Mouse (Mus musculus) layer of hippocampus, adult 9-10 months (tissue): ENCODE results near the gene Wnk1.

Experiments used
- DNase-seq: peaks from one replicate; pipeline ENCODE4 v3.0.0; 2022; ENCODE audit warnings: low spot score

The Wnk1 gene

DNA sequence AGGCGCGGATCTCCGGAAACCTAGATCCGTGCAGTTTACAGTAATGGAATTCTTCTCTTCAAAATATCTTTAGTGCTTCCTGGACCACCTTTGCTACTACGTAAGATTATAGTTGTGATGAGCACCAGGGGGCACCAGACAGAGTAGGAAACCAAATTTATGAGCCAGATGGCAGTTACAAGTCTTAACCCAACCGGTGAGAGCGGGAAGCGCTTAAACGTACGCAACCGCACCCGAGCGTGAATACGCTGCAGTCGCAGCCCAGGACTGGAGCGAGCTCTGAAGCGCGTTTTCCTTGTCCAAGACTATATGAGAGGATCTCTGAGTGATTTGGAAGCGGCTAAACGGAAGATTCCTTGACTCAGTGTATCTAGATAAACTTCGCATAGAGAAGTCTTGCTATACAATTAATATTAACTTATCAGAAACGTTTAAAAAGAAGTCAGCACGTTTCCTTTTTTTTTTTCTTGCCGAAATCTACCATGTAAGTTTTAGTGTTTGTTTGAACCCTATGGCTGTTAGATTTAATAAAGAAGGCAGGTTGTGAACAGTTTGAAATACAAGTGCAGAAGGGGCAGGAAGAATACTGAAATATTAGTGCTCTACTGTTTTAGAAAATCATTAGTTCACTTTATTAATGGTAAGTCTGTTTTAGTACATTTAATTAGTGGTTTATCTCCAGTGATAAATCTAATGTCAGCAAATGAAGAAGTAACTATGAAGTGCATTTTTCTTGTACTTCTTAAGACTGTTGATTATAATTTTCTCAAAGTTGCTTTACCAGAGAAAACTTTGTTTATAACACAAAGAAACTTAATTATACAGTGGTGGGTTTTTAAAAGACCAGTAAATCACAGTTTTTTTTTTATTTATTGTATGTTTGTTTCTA is 1.4 kb upstream of the Wnk1 start:
- peak; percentile 77 for DNase-seq

DNA sequence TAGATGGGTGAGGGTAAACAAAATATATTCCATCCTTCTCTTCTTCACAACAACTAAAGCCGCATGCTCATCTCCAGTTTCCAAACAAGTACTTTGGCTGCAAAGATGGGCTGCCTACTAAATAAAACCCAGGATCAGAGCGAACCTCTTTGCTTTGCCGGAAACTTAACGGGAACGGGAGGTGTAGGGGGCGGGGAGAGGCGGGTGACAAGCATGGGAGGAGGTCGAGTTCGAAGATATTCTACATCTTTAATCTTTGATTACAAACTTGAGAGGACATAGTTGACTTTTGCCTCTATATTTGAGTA is 738 bp upstream of the Wnk1 start:
- no peak for DNase-seq

DNA sequence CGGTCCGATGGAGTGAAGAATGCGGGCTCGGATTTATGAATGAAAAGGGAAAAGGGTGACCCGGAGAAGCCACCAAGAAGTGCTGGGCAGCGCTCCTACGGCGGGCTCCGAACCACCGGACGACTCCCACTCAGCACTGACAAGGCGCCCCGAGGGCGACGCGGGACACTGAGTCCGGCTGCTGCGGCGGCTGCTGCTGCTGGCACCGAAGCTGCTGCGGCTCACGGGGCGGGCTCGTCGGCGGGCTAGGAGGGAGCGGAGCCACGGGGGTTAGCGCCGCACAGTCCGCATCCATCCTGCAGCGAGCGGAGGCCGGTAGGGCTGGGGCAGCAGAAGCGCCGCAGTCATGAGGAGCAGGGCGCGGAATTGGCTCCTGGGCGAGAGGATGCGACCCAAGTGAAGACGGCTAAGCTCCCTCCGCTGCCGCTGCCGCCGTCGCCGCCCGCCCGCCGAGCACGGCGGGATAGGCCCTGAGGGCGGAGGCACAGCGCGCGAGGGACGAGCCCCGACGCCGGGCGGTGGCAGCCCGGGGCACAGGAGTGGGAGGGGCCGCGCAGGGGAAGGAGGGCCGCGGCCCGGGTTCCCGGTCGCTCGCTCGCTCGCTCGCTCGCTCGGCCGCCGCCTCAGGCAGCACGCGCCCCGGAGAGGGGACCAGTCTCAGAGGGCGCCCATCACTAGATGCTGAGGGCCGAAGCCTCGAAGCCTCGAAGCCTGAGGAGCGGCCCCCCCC is 671 bp downstream of the Wnk1 start:
- no peak for DNase-seq

DNA sequence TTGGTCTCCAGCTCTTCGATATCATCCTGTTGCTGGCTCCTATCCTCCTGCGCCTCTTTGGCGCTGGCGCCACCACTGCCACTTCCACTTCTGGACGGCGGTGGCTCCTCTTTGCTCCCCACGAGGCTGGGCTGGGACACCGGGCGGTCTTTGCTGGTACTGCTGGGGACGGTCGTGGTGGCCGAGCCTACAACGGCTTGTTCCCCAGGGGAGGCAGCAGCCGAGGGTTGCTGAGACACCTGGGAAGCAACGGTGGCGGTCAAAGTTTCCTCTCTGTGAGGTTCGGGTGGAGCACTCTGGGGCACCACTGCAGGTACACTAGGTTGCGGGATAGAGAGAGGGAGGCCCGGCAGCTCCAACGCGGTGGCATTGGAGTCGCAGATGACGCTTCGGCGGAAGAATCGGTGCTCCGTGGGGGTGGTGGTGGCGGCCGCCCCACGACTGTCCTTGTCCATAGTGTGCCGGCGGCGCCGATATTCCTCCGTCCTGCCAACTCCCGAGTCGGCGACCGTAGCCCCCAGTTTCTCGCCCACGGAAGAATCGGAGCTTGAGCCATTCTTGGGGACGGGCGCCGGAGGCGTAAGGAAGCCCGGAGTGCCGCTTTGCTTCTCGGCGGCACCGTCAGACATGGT is 1.4 kb downstream of the Wnk1 start:
- no peak for DNase-seq

DNA sequence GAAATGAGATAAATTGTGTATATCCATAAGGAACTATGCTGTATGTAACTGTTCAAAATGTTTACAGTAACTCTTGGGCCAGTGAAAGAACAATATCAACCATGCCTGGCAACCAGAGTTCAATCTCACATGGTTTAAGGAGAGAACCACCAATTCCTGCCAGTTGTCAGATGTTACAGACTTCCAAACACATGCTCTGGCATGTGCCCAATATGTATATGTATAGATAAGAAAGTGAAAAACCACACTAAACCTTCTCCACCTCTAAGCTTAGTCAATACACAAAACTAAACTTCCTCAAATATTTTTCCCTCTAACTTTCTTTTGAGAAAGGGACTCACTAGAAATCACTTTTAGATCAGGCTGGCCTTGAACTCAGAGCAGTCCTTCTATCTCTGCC is 13.9 kb downstream of the Wnk1 start:
- no peak for DNase-seq

DNA sequence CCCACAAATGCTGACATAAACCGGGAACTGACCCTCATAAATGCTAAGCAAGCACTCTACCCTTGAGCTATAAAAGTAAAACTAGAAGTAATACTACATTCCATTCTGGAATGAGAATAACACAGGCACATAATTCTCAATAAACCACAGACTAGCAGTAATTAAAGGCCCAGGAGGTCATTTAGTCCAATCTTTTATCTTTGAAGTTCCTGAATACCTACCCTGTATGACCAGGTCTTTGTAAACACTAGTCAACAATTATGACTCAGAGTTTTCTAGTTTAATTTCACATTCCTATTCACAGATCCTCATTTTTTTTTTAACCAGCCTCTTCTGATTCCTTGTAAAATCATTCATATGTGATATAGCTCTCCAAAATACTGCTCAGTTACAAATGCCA is 14.7 kb downstream of the Wnk1 start:
- no peak for DNase-seq

DNA sequence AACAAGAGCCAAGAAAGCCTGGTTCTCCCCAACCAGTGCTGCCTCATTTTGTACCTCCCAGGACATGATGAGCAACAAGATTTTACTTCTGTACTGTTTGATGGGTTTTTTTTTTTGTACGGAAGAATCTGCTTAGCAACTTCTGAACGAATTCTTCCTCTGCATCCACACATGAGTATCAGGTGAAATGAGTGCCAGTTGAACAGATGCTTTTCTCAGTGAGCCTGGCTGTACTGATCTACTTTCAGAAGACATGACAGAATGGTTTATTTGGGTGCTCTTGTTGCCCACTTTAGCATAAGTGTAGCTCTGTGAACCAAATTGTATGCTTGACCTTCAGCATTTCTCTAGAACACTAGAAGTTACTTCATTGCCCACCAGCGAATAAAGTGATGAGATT is 16.4 kb downstream of the Wnk1 start:
- no peak for DNase-seq

DNA sequence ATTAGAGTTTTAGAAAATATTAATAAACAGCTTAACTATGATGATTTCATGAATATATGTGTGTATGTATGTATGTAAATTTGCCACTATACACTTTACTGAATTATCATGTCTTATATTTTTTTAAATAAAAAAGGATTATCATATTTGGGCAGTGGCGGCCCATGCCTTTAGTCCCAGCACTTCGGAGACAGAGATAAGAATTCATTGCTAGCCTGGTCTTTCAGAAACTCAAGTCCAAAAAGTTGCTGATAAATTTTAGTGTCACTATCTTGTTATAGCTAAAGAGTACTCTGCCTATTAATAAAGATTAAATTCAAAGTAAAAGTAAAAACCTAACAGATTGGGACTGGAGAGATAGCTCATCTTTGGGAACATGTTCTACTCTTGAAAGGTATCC is 18.8 kb downstream of the Wnk1 start:
- DNase-seq, result no peak

DNA sequence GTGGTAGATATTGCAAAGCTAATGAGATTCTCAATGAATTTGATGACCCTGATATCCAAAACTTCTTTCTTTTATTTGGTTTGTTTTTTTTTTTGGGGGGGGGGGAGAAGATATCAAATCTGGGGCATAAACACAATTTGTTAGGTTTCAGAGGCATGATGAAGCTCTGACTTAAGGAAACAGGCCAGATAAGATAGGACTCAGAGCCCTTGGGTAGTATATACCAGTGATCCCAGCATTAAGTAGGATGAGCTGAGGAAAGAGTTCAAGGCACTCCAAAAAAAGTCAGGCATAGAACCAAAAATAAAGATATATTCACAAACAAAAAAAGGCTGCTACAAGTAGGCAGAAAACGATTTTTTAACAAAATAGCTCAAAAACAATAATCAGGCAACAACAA is 25.3 kb downstream of the Wnk1 start:
- DNase-seq, result no peak

DNA sequence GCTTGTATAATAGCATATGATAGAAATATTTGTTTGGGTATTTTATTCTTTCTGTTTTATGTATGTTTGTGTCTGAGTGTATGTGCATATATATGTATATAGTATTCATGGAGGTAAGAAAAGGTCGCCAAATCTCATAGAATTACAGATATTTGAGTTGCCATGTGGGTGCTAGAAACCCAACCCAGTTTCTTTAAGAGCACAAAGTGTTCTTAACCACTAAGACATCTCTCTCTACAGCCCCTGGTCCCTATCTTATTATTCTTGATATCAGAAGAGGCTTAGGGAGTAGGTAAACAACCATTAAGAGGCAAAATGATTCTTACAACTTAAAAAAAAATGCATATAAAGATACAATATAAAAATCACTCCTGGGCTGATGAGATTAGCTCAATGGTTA is 27.0 kb downstream of the Wnk1 start:
- DNase-seq, result no peak

DNA sequence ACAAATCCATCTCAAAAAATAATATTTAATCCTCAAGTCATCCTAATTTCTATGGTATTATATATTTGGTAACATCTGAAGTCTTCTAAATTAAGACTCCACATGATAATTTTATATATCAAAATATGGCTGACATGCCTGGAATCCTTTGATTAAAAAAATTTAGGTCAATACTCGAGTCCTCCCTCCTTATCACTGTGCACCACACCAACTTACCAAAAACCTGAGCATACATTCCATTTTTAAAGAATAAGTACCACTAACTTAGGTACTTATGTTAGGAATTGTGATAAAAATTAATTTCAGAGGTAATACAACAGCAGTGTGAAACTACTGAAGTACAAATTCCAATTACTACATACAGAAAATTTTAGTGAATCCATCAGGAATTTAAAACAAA is 27.5 kb downstream of the Wnk1 start:
- DNase-seq, result no peak

DNA sequence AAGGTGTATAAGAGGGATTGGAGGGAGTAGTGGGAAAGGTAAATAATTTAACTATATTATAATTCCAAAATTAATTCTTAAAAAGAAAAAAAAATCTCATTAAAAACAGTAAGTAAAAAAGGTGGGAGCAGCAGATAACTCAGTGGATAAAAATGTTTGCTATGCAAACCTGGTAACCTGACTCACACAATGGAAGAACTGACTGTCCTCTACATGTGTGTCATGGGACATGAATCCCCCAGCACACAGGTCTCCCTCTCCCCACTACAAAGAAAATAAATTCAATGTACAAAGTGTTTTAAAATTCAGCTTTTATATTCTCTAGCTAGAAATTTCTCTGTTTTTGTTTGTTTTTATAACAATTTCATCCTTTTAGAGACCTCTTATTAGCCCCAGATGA is 27.9 kb downstream of the Wnk1 start:
- DNase-seq, result no peak

DNA sequence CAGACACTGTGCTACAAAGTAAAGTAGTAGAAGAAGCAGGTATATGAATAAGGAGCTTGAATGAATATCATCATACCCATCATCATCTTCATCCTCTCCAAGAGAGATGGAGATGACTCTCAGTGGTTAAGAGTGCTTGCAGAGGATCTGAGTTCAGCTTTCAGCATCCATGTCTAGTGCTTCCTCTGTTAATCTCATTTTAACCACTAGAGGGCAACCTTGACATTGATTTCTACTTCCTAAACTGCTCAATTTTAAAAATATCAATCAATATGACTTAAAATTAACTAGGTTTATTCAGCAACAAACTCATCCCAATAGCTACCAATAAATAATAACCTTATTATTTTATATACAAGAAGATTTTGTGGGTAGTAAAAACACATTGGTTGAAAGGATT is 36.8 kb downstream of the Wnk1 start:
- peak; percentile 77 for DNase-seq

DNA sequence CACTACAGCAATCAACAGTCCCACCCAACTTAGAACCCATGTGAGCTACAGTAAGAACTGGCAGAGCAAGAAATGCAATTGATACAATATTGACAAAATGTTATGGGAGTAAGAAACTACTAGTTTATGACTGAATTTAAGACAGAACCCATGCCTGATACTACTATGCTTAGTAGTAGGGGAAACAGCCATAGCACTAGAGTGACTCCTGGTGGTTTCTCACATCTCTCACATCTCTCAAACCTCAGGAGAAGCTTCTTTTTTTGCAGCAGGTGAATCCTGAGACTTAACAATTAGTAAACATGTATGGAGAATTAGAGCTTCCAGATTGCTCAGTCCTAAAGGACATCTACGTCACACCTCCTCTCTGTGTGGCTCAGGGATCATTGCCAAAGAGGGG is 42.0 kb downstream of the Wnk1 start:
- DNase-seq, result no peak

DNA sequence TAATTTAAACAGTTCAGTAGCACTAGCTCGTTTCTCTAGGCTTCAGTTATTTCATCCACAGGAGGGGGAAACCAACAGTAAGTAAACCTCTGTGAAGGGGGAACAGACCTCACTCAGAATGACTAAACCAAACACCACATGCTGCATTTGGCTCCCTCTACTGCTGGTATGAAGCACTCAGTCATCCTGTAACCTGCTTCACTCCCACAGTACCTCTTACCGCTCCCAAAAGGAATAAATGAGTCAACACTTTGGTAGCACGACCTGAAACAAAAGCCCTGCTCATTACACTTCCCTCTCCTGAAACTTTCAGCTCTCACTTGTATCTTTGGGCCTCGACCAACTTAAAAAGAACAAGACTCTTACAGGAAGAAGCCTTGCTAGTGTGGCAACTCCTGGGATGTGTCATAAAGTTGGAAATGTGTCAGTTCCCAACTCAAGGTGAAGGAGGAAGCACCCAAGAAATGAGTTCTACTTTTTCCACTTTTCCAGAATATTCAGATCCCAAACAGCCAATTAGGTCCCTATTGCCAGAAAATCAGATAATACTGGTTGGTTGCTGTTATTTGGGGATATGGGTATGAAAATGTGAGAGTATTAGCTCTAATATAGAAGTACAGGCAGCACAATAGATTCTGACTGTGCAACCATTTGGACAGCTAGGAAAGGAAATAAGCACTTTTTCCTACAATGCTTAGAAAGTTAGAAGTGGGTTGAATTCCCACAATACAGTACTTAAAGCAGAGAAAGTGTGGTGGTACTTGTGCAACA is 114.1 kb downstream of the Wnk1 start:
- peak; percentile 24 for DNase-seq

DNA sequence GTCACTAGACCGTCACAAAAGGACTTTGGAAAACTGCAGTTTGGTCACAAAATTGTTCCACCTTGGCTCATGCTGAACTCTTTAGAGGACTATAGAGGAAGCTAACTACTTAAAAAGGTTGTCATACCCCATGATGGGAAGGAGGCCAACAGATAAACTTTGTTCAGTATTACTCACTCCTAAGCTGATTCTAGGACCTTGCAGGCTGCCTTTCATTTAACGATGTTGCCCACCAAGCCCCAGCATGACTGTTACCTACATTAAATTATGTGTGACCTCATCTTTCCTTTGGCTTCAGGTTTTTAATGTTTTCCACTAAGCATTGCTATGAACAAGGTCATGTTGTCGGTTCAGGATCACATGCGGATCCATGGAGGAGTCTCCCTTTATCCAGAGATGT is 115.9 kb downstream of the Wnk1 start:
- DNase-seq, result no peak

DNA sequence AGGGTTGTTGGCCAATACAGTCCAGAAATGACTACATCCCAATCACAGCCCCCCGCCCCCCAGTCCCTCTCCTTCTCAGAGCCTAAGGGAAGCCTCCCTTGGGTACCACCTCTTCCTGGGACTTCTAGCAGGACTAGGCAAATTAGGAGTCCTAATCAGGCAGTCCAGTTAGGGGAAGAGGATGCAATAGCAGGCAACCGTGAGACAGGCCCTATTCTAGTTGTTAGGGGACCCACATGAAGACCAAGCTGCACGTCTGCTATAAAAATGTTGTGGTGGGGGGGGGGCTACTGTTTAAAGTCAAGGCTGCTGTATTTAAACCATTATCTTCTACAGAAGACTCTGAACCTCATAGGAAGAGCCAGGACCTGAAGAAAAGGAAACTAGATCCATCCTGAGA is 116.3 kb downstream of the Wnk1 start:
- DNase-seq, result no peak

DNA sequence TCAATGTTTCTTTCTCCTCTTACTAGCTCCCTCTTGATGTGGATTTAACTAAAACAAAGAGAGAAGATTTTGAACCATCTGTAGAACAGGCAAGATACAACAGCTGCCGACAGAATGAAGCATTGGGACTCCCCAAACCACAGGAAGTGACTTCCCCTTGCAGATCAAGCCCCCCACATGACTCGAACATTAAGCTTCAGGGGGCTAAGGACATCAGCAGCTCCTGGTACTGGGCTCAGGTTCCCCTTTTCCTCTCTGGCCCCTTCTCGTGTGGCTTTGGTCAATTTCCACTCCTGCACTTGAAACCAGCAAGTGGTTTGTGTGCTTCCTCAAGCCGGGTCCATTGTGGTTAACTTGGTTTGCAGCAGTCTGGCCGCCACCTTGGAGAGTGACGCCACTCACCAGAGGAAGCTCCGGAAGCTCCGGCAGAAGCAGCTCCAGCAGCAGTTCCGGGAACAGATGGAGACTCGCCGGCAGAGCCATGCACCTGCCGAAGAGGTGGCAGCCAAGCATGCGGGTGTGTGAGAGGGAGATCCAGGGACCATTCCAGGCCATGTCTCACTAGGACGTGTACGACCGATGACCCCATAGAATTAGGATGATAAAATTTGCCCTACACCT is 119.8 kb downstream of the Wnk1 start:
- no peak for DNase-seq

DNA sequence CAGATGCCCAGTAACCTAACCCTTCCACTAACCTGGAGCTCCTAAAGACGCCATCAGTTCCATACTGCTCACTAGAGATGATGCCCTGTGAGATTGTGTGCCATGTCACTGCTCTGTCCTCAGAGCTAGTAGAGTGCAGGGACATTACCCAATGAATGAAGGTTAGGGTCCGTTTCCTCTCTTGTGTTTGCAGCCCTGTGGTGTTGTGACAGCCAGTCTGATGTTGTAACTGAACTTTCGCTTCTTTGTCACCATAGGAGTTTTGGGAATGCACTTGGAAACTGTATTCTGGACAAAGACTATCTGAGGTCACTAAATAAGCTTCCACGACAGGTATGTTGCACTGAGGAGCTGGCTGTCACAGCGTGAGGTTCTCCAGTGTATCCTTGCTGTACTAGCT is 122.8 kb downstream of the Wnk1 start:
- DNase-seq, result no peak

DNA sequence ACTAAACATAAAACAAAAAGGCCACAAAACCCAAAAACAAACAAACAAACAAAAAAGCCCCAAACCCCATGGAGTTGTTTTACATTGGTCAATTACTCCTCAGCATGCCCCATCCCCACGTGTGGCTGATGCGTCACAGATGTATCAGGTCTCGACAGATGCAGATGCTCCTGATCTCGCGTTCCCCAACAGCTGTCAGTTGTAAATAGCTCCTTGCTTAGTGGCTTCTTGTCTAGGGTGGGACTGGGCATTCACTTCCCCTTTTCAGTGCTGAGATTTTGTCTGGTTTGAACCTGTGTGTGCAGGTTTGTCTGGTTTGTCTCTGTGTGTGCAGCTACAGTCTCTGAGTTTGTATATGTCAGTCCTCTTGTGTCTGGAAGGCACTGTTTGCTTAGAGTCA is 126.4 kb downstream of the Wnk1 start:
- no peak for DNase-seq

DNA sequence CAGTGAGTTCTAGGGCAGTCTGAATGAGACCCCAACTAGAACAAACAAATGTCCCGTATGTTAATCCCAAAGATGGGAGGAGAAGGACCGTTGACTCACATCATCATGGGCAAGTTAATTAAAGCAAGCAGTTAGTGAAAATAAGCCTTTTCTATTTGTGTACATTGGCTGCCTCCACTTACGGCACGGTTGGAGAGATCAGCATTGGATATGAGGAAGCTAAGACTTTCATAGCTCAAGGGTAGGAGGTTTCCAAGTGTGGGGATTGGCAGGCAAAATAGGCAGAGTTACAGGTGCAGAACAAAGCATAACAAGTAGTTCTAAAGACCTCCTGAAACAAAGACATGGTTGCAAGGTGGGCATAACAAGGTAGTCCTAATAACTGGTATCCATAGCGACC is 133.0 kb downstream of the Wnk1 start:
- DNase-seq, result no peak
